Mouse (Mus musculus) skeletal muscle tissue, adult 2 months (tissue): ENCODE results near the gene Sh3pxd2a.
"Not testable (repeated sequence)": the region's sequence is repeated elsewhere in the genome, so short reads cannot be mapped to it uniquely, and the experiment has no call there.

Source experiments
- DNase-seq: peaks from one replicate; pipeline ENCODE4 v3.0.0-alpha.2; 2012; ENCODE audit warnings: low read depth, low spot score

The Sh3pxd2a gene

GRCm38 (mm10) chr19:47409142-47409541 is 55.1 kb downstream of the Sh3pxd2a start:
- DNase-seq = no peak

DNA sequence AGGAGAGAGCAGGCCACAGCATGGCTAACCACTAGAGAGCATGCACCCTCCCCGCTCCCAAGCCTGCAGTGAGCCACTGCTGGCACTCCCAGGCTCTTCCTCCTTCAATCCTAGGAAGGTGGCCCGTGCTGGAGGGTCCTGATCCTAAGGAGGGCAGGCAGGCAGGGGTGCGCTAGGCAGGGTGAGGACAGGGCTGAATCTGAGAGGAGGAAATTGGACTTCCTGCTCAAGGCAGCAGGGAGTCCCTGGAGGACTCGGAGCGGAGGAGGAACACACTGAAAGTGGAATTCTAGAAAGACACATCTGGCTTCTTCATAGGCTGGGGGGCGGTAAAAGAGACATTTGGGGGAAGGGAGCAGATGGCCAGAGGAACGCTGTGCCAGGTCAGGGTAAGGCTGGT is 55.5 kb downstream of the Sh3pxd2a start:
- DNase-seq = no peak

DNA sequence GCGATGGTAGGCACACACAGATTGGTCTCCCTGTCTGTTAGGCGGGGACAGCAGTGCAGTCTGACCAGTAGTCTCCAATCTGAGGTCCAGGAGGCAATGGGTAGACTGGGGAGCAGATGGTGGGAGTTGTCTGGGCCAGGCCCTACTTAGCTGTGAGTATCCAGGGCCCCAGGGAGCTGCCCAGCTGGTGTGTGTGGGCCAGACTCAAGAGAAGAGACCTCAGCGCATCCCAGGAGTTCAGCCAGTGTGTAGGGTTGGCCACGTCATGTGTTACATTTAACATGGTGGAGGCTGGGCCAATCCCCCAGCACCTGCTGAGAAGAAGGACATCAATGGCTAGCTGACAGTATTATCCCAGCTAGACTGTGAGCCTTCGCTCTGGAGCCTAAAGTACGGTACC is 56.9 kb downstream of the Sh3pxd2a start:
- DNase-seq = no peak

- no peak for DNase-seq
Measured at GRCm38 (mm10) chr19:47406524-47406923, 57.7 kb downstream of the Sh3pxd2a start.

DNA sequence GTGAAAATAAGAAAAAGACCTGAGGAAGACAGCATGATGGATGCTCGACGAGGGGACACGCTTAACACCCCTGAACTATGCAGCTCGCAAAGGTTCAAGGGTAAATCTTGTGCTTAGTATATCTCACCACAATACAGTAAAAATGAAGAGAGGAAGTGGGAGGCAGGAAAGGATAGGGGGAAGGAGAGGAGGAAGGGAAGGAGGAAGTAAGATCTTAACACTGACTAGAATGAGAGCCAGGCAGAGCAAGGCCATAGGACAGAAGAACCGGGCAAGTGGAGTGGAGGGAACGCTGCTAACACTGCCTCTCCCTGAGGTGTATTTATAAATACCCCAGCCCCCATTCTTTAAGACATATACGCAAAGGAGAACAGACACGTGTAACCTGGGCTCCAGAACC is 58.7 kb downstream of the Sh3pxd2a start:
- DNase-seq = no peak

DNA sequence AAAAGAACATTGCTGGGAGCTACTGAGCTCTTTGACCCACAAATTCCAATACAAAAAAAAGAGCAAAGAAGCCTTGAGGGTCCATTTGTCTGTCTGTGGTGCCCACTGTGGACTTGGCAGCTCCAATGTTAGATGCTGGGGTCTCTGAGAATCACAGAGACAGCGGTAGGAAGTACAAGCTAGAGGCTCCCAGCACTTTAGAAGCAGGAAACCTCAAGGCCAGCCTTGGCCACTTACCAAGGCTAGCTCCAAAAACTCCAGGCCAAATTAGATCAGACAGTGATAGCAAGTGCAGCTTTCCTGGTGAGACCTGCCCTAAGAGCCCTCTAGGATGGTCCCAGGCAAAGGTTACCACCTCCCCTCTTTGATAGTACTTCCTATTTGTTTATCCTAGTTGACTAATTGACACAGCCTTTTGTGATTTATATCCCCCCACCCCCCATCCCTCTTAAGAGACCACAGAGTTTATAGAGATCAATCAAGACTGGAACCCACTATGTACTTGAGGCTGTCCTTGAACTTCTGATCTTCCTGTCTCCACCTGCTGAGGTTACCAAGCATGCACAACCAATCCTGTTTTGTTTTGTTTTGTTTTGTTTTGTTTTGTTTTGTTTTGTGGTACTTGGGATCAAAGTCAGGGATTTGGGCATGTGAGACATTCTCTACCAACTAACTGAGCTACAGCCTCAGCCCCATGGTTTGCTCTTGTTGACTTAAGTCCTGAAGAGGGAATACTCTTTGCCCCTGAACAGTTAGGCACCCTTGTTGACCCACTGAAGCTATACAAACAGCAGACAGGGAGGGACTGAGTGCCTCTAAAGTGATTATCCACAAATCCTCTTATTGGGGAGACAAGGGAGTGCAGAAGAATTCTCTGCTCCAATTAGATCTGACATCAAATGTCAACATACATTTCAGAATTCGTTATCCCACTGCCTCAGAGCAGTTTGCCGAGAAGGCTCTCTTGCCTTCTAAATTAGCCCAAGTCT is 60.5 kb downstream of the Sh3pxd2a start:
- DNase-seq = no peak

GRCm38 (mm10) chr19:47402976-47403375 is 61.2 kb downstream of the Sh3pxd2a start:
- peak; percentile 87 for DNase-seq

GRCm38 (mm10) chr19:47402544-47402943 is 61.7 kb downstream of the Sh3pxd2a start:
- DNase-seq = no peak

DNA sequence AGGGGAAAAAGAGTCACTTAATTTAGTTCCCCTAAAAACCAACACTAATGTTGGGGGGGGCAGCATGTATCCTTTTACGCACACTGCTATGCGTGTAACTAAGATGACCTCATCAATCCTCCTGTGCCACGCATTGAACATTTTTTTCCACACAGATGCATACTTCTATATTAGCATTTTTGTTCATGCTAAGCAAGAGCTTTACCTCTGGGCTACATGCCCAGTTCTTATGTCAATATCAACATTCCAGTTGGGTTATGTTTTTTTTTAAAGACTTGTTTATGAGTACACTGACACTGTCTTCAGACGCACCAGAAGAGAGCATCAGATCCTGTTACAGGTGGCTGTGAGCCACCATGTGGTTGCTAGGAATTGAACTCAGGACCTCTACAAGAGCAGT is 64.5 kb downstream of the Sh3pxd2a start:
- DNase-seq = no peak

DNA sequence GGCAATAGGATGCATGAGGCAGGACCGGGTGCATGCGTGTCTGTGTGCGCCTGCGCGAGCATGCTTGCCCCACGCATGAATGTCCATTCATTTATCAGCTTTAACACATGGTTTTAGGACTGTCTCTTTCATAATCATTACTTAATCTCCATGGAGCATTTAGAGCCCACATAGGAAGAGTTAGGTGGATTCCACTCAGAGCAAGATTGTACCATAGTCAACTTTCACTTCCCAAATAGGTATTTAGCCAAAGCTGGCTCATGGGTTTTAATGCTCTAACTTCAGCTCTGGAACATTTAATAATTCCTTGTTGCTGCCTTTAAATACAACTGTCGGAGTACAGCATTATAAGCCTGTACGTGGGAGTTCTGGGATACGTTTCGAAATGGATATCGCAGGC is 65.2 kb downstream of the Sh3pxd2a start:
- DNase-seq = no peak

- DNase-seq = peak; percentile 67
Measured at GRCm38 (mm10) chr19:47397882-47398671, 66.1 kb downstream of the Sh3pxd2a start.

DNA sequence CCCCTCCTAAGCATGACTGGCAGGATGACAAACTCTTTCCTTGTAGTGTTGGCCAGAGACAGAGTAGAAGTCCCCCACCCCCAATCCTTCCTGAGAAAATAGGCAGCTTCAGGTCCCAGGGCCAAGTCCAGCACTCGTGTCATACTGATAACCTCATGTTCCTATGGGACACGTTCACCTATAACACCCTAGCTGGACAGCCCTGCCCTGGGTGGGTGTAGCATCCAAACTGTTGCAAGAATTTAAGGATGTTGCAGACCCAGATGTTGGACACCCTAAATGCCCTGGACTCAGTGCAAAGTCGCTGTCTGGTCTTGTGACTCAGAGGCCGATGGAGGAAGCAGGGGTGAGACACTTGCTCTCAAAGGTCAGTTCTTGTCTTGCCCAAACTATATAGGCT is 68.9 kb downstream of the Sh3pxd2a start:
- no peak for DNase-seq

GRCm38 (mm10) chr19:47394781-47395180 is 69.4 kb downstream of the Sh3pxd2a start:
- DNase-seq = not testable (repeated sequence)

DNA sequence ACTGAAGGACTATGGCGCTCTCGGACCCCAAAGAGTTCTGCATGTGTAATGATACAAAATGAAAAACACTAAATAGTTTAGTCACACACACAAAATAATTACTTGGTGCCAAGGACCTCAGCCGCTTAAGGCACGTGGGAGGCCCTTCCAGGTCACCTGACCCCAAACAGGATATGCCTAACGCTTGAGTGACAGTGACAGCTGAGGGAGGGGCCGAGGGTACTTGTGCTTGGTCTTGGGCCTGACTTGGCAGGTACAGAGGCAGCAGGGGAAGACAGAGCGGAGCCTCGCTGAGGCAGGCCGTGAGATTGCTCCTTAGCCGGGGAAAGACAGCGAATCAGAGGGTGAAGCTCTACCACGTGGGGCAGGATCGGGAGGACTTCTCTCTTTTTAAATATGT is 73.3 kb downstream of the Sh3pxd2a start:
- DNase-seq = peak; percentile 79

GRCm38 (mm10) chr19:47387887-47388286 is 76.3 kb downstream of the Sh3pxd2a start:
- no peak for DNase-seq

GRCm38 (mm10) chr19:47387395-47387794 is 76.8 kb downstream of the Sh3pxd2a start:
- DNase-seq = no peak

- no peak for DNase-seq
Measured at GRCm38 (mm10) chr19:47385971-47386370, 78.2 kb downstream of the Sh3pxd2a start.

DNA sequence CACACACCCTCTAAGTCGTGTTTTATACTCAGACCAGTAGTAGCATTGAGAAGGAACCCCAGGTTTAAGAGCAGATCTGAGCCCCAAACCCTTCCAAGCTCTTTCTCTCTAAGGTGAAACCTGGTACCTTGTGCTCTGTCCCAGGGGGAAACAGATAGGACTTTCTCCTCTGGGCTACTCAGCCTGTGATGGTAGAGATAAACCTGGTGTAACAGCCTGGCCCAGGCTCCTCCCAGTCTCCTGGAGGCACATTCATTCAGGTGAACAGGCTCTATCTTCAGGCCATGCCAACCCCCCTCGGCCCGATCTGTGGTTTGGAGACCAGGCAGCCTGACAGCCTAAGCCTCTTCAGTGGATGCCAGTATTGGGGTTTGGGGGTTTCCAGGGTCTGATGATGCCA is 79.6 kb downstream of the Sh3pxd2a start:
- no peak for DNase-seq

- no peak for DNase-seq
Measured at GRCm38 (mm10) chr19:47384036-47384435, 80.2 kb downstream of the Sh3pxd2a start.

- DNase-seq = no peak
Measured at GRCm38 (mm10) chr19:47382268-47382667, 81.9 kb downstream of the Sh3pxd2a start.

- no peak for DNase-seq
Measured at GRCm38 (mm10) chr19:47381011-47381410, 83.2 kb downstream of the Sh3pxd2a start.

DNA sequence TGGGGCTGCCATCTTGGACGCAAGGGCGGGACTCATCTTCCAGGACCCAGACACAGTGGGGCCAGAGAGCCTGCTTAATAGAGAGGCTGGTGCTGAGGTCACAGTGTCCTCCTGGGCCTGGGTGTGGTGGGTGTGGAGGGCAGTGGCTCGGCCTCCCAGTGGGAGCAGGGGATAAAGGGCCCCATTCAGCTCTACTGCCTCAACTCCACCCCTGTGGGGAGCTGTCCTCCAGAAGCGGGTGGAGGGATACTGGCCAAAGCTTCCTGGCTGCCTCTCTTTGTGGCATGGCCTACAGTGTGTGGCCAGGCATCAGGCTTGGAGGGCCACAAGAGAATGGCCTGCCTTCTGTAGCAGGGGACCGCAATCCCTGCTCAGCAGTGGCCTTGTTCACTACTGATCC is 85.1 kb downstream of the Sh3pxd2a start:
- no peak for DNase-seq
